Mouse (Mus musculus): ENCODE data around the gene Cdc73. TPM values are rescaled to one million over a fixed set of nuclear protein-coding genes. Genes with fewer than 3 reads are reported as not detected.

The Cdc73 gene
- 56.5 and 85.9 TPM in 2 replicates for total RNA-seq (2023)

DNA sequence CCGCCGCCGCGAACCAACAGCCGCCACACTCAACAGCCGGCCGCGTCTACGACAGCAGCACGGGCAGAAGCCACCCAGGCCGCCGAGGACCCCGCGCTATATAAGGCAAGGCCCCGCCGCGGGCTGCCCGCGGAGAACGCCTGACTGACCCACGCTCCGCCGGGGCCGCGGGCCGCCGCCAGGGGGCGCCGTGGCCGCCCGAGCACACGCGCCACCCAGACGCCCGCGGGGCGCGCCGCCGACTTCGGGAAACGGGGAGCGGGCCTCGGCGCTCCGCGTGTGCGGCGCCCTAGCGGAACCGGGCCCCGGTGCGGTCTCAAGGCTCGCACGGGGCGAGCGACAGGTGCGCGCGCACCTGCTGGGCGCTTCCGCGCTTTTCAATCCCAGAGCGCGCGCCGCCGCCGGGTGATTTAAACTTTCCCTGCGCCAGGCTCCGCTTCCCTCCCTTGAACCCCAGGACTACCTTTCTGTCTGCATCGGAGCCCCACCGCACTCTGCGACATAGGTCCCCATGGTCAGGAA, at the start of gene Cdc73:
Cdc73 (minus strand) TSS at position 153 of the 522 bp plus-strand sequence.

DNA sequence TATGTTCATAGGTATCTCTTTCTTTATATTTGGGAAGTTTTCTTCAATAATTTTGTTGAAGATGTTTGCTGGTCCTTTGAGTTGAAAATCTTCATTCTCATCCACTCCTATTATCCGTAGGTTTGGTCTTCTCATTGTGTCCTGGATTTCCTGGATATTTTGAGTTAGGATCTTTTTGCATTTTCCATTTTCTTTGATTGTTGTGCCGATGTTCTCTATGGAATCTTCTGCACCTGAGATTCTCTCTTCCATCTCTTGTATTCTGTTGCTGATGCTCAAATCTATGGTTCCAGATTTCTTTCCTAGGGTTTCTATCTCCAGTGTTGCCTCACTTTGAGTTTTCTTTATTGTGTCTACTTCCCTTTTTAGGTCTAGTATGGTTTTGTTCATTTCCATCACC, 13.3 kb upstream of the Cdc73 start, which contains the start of gene Glrx2:
Glrx2 (plus strand) TSS at position 301 of the 400 bp plus-strand sequence.

DNA sequence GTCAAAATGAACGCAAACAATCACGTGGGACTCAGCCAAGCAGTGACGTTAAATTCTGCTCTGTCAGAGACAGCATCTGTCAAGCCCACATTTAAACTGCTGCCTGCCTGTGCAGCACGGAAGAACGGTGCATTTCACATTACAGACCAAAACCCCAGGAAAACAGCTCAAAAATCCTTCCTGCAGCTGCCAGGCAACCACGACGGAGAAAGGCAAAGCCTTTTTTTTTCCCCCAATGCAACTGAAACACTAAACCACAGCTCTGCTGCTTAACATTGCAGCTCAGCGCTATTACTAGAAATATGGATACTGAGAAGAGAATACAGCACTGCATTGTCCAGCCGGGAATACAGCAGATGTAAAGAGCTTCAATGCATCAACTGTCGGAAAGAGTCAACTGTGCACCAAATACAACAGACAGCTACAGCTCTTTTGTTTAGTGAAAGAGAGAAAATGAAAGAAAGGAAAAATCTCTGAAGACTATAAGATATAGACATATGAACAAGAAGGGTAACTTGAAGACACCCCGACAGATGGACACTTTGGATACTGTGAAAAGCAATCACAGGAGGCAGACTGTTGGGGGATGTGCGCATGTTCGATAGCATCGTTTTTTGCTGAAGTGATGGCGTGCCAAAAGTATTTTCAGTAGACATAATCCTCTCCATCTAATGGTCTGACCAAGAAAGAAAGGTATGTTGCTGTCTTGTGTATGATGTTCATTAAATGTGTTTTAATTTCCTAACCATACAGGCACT, 61.9 kb downstream of the Cdc73 start, which contains the start of gene B3galt2:
B3galt2 (plus strand) TSS at position 15 of the 758 bp plus-strand sequence.

Other genes with a start within 250 kb of the Cdc73 start
- 0.03 TPM in 1 of 2 replicates, not detected in the other for gene B3galt2, start 62.2 kb downstream of the Cdc73 start, total RNA-seq (2023)
- 19.3 and 23.7 TPM in 2 replicates for gene Glrx2, start 13.4 kb upstream of the Cdc73 start, total RNA-seq (2023)
- 1.1 and 1.4 TPM in 2 replicates for gene Trove2, start 74.2 kb upstream of the Cdc73 start, total RNA-seq (2023)
- gene Uchl5, start 74.4 kb upstream of the Cdc73 start, total RNA-seq (2023) = 19.3 and 21.6 TPM in 2 replicates